Mouse (Mus musculus): ENCODE results near the gene Tmem248. TPM values are rescaled to one million over a fixed set of nuclear protein-coding genes. Genes with fewer than 3 reads are reported as not detected.

Tmem248 gene
- polyA plus RNA-seq (2015; fragmentation: Nextera tagmentation; extraction: Ambion mirVana) = 35.6 and 41.4 TPM in 2 replicates

DNA sequence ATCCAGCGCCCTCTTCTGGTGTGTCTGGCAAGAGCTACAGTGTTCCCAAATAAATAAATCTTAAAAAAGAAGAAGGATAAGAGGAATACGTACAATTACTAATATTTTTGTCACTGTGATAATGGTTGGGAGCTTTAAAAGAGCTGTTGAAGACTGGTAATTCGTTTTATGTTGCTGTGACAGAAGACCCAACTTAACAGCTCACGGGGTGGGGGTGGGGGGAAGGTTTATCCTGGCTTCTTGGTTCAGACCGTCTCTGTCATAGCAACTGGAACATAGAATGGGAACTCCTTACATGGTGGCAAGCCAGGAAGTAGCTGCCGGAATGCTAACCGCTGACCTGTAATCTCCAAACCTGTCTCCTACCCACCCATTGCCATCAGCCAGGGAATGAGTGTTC, at the start of gene Tmem248:
TSS of gene Tmem248 (plus strand) at position 301 of the 400 bp plus-strand sequence.

DNA sequence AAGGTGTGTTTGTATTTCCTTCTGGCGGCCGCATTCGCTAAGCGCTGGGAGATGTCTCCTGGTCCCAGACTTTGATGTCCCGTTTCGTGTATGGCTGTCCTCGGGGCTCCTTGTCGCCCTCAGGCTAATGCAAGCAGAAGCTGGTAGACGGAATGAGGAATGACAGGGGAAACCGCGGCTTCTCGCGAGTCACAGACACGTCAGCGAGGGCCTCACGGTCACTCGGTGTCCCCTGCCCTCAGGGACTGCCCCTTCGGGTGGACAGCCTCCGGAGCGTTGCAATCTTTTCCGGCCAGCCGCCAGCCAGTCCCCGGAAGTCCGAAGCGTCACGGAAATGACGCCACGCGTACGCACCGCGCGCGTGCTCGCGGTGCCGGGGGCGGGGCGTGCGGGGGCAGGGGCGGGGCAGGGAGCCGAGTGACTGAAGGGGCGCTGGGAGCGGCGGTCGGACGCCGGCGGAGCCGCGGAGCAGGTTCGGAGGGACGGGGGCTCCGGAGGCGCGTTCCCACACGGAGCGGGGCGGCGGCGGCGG, 45.4 kb upstream of the Tmem248 start, which contains the start of gene Rabgef1:
TSS of gene Rabgef1 (plus strand) at position 376 of the 532 bp plus-strand sequence.

DNA sequence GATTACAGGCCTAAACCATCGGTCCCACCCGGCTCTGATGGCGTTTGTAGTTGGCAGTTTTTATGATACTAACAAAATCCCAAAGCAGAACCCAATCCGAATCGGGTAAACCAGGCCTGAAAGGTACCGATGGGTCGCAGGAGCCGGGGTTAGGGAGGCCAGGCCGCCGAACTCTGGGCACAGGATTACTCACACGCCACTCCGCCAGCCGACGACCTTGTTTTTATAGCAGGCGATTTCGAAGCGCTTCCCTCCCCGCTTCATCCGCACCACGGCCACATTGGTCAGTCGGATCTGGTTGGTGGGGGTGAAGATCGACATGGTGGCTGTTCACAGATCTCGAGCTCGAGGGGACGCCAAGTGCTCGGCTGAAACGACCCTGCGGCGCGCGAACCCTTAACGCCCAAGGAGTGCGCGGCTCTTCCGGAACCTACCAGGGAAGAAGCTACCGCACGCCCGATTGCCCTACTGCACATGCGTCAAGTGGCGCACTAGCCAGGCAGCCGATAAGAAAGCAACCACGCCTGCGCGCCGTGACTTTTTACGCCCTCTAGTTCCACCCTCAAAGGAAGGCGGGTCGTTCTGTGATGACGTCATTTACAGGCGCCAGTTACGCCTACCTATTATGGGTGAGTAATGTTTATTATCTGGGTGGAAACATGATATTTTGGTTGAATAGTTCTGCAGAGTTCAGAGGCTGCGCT, 38.3 kb downstream of the Tmem248 start, which contains the start of the genes Sbds and Tyw1:
TSS of gene Sbds (minus strand) at position 514 of the 704 bp plus-strand sequence.
TSS of gene Tyw1 (plus strand) at position 603 of the 704 bp plus-strand sequence.

Other genes with a start within 250 kb of the Tmem248 start
- 46.5 and 65.9 TPM in 2 replicates for gene Gusb, start 214.0 kb upstream of the Tmem248 start, polyA plus RNA-seq (2015; fragmentation: Nextera tagmentation; extraction: Ambion mirVana)
- gene Asl, start 187.8 kb upstream of the Tmem248 start, polyA plus RNA-seq (2015; fragmentation: Nextera tagmentation; extraction: Ambion mirVana) = 92.5 and 127 TPM in 2 replicates
- gene Crcp, start 187.8 kb upstream of the Tmem248 start, polyA plus RNA-seq (2015; fragmentation: Nextera tagmentation; extraction: Ambion mirVana) = 38.0 and 54.7 TPM in 2 replicates
- 69.9 and 78.5 TPM in 2 replicates for gene Tpst1, start 143.8 kb upstream of the Tmem248 start, polyA plus RNA-seq (2015; fragmentation: Nextera tagmentation; extraction: Ambion mirVana)
- gene Kctd7, start 72.2 kb upstream of the Tmem248 start, polyA plus RNA-seq (2015; fragmentation: Nextera tagmentation; extraction: Ambion mirVana) = 4.8 and 5.1 TPM in 2 replicates
- gene Rabgef1, start 45.3 kb upstream of the Tmem248 start, polyA plus RNA-seq (2015; fragmentation: Nextera tagmentation; extraction: Ambion mirVana) = 15.2 and 30.8 TPM in 2 replicates
- 76.2 and 103 TPM in 2 replicates for gene Sbds, start 38.4 kb downstream of the Tmem248 start, polyA plus RNA-seq (2015; fragmentation: Nextera tagmentation; extraction: Ambion mirVana)
- gene Tyw1, start 38.5 kb downstream of the Tmem248 start, polyA plus RNA-seq (2015; fragmentation: Nextera tagmentation; extraction: Ambion mirVana) = 17.2 and 28.8 TPM in 2 replicates
- 35.8 and 65.7 TPM in 2 replicates for gene Caln1, start 152.4 kb downstream of the Tmem248 start, polyA plus RNA-seq (2015; fragmentation: Nextera tagmentation; extraction: Ambion mirVana)
- gene A330070K13Rik, start 167.6 kb downstream of the Tmem248 start, polyA plus RNA-seq (2015; fragmentation: Nextera tagmentation; extraction: Ambion mirVana) = not detected in 2 replicates